Mouse (Mus musculus) heart, postnatal 0 days (tissue): ENCODE measurements around the gene Adamts16.

ENCODE experiments used
- CTCF ChIP-seq: IDR thresholded peaks from 2 replicates; pipeline ENCODE4 v1.5.1; 2016; ENCODE audit warnings: antibody characterized with exemption, control low read depth, low read depth
- EP300 ChIP-seq: IDR thresholded peaks from 2 replicates; pipeline ENCODE4 v1.6.1; 2016; ENCODE audit warnings: antibody characterized with exemption, low read depth

DNA sequence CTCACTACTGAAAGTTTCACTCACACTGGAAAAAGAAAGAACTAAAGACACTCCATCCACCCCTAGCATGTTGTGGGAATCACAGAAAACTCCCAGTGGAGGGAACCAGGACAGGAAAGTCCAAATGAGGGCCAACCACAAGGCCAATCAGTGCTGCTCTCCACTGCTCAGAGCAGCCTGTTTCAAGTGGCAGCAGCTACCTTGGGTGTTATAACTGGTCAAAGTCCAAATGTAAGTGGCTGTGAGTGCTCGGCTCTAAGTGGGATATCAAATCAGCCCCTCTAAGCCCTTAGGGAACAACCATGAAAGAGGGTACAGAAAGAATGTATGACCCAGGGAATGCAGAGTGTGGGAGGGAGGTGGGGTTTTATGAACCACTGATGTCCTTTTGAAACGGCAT lies 56.5 kb downstream of the Adamts16 start:
- TF ChIP-seq CTCF: no peak
- TF ChIP-seq EP300: no peak
